Mouse (Mus musculus): ENCODE data around the gene Bach2.

DNA sequence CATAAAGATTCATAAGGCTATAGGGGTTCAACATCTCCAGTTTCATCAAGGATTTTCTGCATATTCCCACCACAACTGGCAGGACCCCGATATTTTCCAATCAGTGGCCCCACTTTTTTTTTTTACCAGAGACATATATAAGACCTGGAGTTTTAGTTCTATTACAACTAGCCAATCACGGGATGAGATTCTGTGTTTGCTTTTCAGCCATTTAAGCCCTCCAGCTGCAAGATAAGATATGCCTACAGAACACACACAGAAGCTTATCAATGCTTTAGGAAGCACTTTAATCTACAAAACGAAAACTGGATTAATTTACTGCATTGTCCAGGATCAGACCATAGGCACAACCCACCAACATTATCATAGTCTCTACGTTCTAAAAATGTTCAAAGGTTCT is 33.8 kb upstream of the Bach2 start:
- TF ChIP-seq POLR2A (IDR thresholded peaks at IDR 0.05; ENCODE audit: borderline replicate concordance, control insufficient read depth, low read depth, low read length) (no peak), CTCF (IDR thresholded peaks at IDR 0.05; ENCODE audit: control insufficient read depth, insufficient read depth, low read length) (no peak)
